Mouse (Mus musculus): ENCODE results near the gene Usp21. TPM values are rescaled to one million over a fixed set of nuclear protein-coding genes. Genes with fewer than 3 reads are reported as not detected.

The Usp21 gene
- polyA plus RNA-seq, 2 experiments from 2014 or later: 22.6 to 27.9 TPM

- ATAC-seq: no peak
These were observed 4.3 kb downstream of the Usp21 start for GRCm38 (mm10) chr1:171283188-171284160.

- no peak for ATAC-seq
These were observed 5.5 kb downstream of the Usp21 start for GRCm38 (mm10) chr1:171282086-171282805.

GRCm38 (mm10) chr1:171281528-171281923, 6.3 kb downstream of the Usp21 start:
- peak; percentile 44 for ATAC-seq

- ATAC-seq: peak; percentile 99
These were observed 6.8 kb downstream of the Usp21 start, which contains the start of gene Ppox for GRCm38 (mm10) chr1:171280916-171281527. Gene Ppox (minus strand): TSS chr1:171281186.

- ATAC-seq: peak; percentile 0
These were observed 7.4 kb downstream of the Usp21 start for GRCm38 (mm10) chr1:171280250-171280915.

GRCm38 (mm10) chr1:171279721-171280120, 8.1 kb downstream of the Usp21 start:
- ATAC-seq: no peak

GRCm38 (mm10) chr1:171279012-171279705, 8.6 kb downstream of the Usp21 start:
- no peak for ATAC-seq

- ATAC-seq: no peak
These were observed 9.4 kb downstream of the Usp21 start for GRCm38 (mm10) chr1:171278436-171278835.

GRCm38 (mm10) chr1:171277736-171278135, 10.1 kb downstream of the Usp21 start:
- no peak for ATAC-seq

- ATAC-seq: no peak
These were observed 11.6 kb downstream of the Usp21 start for GRCm38 (mm10) chr1:171276110-171276748.

- no peak for ATAC-seq
These were observed 12.6 kb downstream of the Usp21 start for GRCm38 (mm10) chr1:171275144-171275734.

- ATAC-seq: no peak
These were observed 13.6 kb downstream of the Usp21 start for GRCm38 (mm10) chr1:171274171-171274570.

- ATAC-seq: no peak
These were observed 15.7 kb downstream of the Usp21 start for GRCm38 (mm10) chr1:171272086-171272485.

GRCm38 (mm10) chr1:171271622-171272021, 16.2 kb downstream of the Usp21 start:
- no peak for ATAC-seq

- ATAC-seq: no peak
These were observed 16.6 kb downstream of the Usp21 start for GRCm38 (mm10) chr1:171271196-171271595.

- peak; percentile 46 for ATAC-seq
These were observed 17.3 kb downstream of the Usp21 start for GRCm38 (mm10) chr1:171270573-171270900.

GRCm38 (mm10) chr1:171269848-171270572, 17.8 kb downstream of the Usp21 start, which contains the start of gene B4galt3:
Gene B4galt3 (plus strand): TSS chr1:171270328.
- ATAC-seq: peak; percentile 99

- ATAC-seq: no peak
These were observed 19.4 kb downstream of the Usp21 start for GRCm38 (mm10) chr1:171268341-171268740.

GRCm38 (mm10) chr1:171265971-171266744, 21.6 kb downstream of the Usp21 start:
- no peak for ATAC-seq
